Mouse (Mus musculus) forebrain, postnatal 0 days (tissue): ENCODE measurements around the gene Zbtb46. TPM values are rescaled to one million over a fixed set of nuclear protein-coding genes. Genes with fewer than 3 reads are reported as not detected.

Source experiments
- ATAC-seq: fragments of 200-750 bp; cut with Nextera tagmentation; 2 replicates; pipeline ENCODE4 v1.8.0; 2017; ENCODE audit warnings: mild to moderate bottlenecking, moderate library complexity
- DNase-seq: peaks from one replicate; pipeline ENCODE4 v3.0.0-alpha.2; 2015
- H3K27ac ChIP-seq: fragments of 300-500 bp; sonication (generic); 2 replicates; pipeline ENCODE4 v1.5.1; 2014; ENCODE audit warnings: low read depth, mild to moderate bottlenecking, antibody characterized with exemption, low read length, moderate library complexity, mixed read lengths
- H3K27me3 ChIP-seq: fragments of 300-500 bp; sonication (generic); 2 replicates; pipeline ENCODE4 v1.6.1; 2014; ENCODE audit warnings: mild to moderate bottlenecking, low read length, mixed read lengths; ENCODE audit not compliant: insufficient read depth
- H3K36me3 ChIP-seq: fragments of 300-500 bp; sonication (generic); 2 replicates; pipeline ENCODE4 v1.6.1; 2014; ENCODE audit warnings: mild to moderate bottlenecking, moderate library complexity; ENCODE audit not compliant: insufficient read depth
- H3K4me1 ChIP-seq: fragments of 300-500 bp; sonication (generic); 2 replicates; pipeline ENCODE4 v1.6.1; 2014; ENCODE audit warnings: antibody characterized with exemption; ENCODE audit not compliant: insufficient read depth
- H3K4me2 ChIP-seq: fragments of 300-500 bp; sonication (generic); 2 replicates; pipeline ENCODE4 v1.6.1; 2014; ENCODE audit warnings: low read depth, mild to moderate bottlenecking, moderate library complexity
- H3K4me3 ChIP-seq: fragments of 300-500 bp; sonication (generic); 2 replicates; pipeline ENCODE4 v1.5.1; 2014; ENCODE audit warnings: low read depth, low read length, mixed read lengths
- H3K9ac ChIP-seq: fragments of 300-500 bp; sonication (generic); 2 replicates; pipeline ENCODE4 v1.6.1; 2014; ENCODE audit warnings: mild to moderate bottlenecking
- H3K9me3 ChIP-seq: fragments of 300-500 bp; sonication (generic); 2 replicates; pipeline ENCODE4 v1.6.1; 2016; ENCODE audit warnings: low read length
- CTCF ChIP-seq: sonication (generic); IDR thresholded peaks from 2 replicates; pipeline ENCODE4 v1.5.1; 2016; ENCODE audit warnings: antibody characterized with exemption, control low read depth, low read depth
- WGBS: fragments of 180-500 bp; shearing (Covaris S2); extraction: QIAGEN DNeasy Blood & Tissue Kit; methylation state at CpG from one replicate; pipeline ENCODE4 v1.1.7; 2014; 5-methylcytosine and 5-hydroxymethylcytosine counted together
- polyA plus RNA-seq: library from polyadenylated mRNA; unstranded; fragments of >200 nt; fragmentation: Nextera tagmentation; extraction: Ambion mirVana; gene quantifications from 2 replicates; pipeline ENCODE4 v1.2.1, GENCODE M21; 2015
- total RNA-seq: library from RNA; depleted of rRNA; stranded (reverse); fragments of >200 nt; gene quantifications from 2 replicates; pipeline ENCODE4 v1.2.3, GENCODE M21; 2014

Gene Zbtb46
- total and polyA plus RNA-seq, 2 experiments from 2014 or later: 11.0 to 17.7 TPM

DNA sequence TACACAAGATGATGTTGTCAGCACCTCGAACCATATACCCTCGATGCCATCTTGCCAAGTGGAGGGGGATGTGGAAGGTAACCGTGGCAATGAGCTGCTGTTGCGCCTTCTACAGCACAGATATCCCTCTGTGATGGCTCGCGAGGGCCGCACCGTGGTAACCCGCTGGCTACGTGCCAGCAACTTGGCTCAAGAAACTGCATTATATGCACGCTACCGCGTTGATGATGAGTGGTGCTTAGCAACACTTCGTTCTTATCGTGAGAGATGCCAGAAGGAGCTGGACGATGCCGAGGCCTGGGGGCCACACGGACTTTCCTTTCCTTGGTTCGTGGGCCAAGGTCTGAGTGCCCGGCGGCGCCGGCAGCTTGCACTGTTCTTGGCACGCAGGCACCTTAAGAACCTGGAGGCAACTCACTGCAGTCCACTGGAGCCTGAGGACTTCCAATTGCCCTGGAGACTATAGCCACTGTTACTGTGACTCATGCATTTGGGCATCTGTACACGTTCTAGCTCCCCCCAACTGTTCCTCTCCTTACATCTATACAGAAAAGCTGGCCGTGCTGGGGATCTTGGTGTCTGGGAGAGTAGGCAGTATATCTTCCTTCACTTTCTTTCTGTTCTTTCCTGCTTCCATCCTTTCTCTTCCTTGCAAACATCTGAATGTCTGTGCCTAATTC is 35.2 kb upstream of the Zbtb46 start:
- H3K4me3 ChIP-seq: no peak overlapping the region
- TF ChIP-seq CTCF: no peak
- H3K9ac ChIP-seq: no peak overlapping the region
- ATAC-seq (no peak), DNase-seq (no peak)
- WGBS: 64% methylated on average over 26 of the region's 26 CpGs
- H3K4me1 ChIP-seq: peaks cover 5% of the 10 kb centered on the region; the same call in 1 of the 2 replicates
- no peaks in the 10 kb centered on the region for H3K27me3 ChIP-seq
- H3K27ac ChIP-seq: no peak overlapping the region
- H3K4me2 ChIP-seq: no peak overlapping the region
- H3K36me3 ChIP-seq: peaks cover 2% of the 10 kb centered on the region; the same call in 1 of the 2 replicates
- H3K9me3 ChIP-seq: no peaks in the 10 kb centered on the region

GRCm38 (mm10) chr2:181493156-181493927 is 34.1 kb upstream of the Zbtb46 start, which contains the start of gene Abhd16b:
TSS of gene Abhd16b (plus strand) at chr2:181493206.
- H3K9ac ChIP-seq: no peak within 1 kb of the TSS
- no peaks in the 10 kb centered on the region for H3K36me3 ChIP-seq
- TF ChIP-seq CTCF: no peak
- DNase-seq: no peak
- WGBS: 85% methylated on average over 31 of the region's 31 CpGs
- no peaks in the 10 kb centered on the region for H3K9me3 ChIP-seq
- H3K27ac ChIP-seq: no peak within 1 kb of the TSS
- no peaks in the 10 kb centered on the region for H3K27me3 ChIP-seq
- H3K4me1 ChIP-seq: peaks cover 5% of the 10 kb centered on the region; the same call in 1 of the 2 replicates
- no peak within 1 kb of the TSS for H3K4me2 ChIP-seq
- H3K4me3 ChIP-seq: no peak within 1 kb of the TSS
- no peak for ATAC-seq

DNA sequence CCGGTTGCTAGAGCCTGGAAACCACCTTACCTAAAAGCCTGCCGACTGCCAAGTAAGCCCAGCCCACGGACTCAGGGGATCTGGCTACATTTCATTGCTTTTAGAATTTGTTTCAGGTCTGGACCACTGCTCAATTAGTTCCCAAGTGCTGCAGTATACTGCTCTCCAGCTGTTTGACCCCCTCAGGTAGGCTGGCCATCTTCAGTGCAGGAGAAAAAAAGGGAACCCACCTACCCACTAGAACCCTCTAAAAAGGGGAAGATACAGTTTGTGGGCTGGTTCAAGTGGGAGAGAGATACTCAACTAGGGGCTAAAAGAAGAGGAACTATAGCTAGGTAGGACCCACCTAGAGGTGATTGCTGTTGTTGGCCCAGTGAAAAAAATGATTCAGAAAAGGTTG is 33.0 kb upstream of the Zbtb46 start:
- ATAC-seq (no peak), DNase-seq (no peak)
- H3K9ac ChIP-seq: no peak overlapping the region
- H3K4me3 ChIP-seq: no peak overlapping the region
- H3K27ac ChIP-seq: no peak overlapping the region
- H3K9me3 ChIP-seq: no peaks in the 10 kb centered on the region
- no peaks in the 10 kb centered on the region for H3K4me1 ChIP-seq
- H3K36me3 ChIP-seq: no peaks in the 10 kb centered on the region
- TF ChIP-seq CTCF: no peak
- WGBS: 47% methylated on average over 3 of the region's 3 CpGs
- no peaks in the 10 kb centered on the region for H3K27me3 ChIP-seq
- no peak overlapping the region for H3K4me2 ChIP-seq

DNA sequence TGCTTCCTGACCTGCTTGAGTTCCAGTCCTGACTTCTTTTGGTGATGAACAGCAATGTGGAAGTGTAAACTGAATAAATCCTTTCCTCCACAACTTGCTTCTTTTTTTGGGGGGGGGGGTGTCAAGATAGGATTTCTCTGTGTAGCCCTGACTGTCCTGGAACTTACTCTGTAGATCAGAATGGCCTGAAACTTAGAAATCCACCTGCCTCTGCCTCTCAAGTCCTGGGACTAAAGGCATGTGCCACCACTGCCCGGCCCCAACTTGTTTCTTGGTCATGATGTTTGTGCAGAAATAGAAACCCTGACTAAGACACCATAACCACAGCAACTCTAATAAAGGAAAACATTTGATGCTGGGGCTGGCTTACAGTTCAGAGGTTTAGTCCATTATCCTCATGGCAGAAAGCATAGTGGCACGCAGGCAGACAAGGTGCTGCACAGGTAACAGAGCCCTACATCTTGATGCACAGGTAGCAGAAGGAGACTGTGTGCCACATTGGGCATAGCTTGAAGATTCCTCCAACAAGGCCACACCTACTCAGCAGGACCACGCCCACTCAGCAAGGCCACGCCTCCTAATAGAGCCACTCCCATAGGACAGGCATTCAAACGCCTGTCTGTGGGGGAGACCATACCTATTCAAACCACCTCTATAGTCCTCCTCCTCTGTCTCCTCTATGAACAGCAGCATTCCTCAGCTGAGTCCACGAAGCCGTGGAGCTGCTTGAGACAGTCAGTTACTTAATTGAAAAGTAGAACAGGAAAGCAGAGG is 32.4 kb upstream of the Zbtb46 start:
- no peaks in the 10 kb centered on the region for H3K36me3 ChIP-seq
- ATAC-seq: no peak

GRCm38 (mm10) chr2:181487338-181488277 is 28.4 kb upstream of the Zbtb46 start:
- Histone ChIP-seq H3K36me3 (no peaks in the 10 kb centered on the region), H3K9ac (no peak overlapping the region), H3K4me1 (no peaks in the 10 kb centered on the region), H3K9me3 (no peaks in the 10 kb centered on the region), H3K4me2 (no peak overlapping the region), H3K27me3 (no peaks in the 10 kb centered on the region), H3K27ac (no peak overlapping the region), H3K4me3 (no peak overlapping the region)
- DNase-seq: no peak
- 55% methylated on average over 5 of the region's 5 CpGs for WGBS
- ATAC-seq: no peak
- no peak for TF ChIP-seq CTCF

More for the DNA sequence above, 32.4 kb upstream of the Zbtb46 start:
- DNase-seq: no peak
- Histone ChIP-seq H3K27ac (no peak overlapping the region), H3K4me1 (no peaks in the 10 kb centered on the region), H3K9ac (no peak overlapping the region), H3K27me3 (no peaks in the 10 kb centered on the region), H3K9me3 (no peaks in the 10 kb centered on the region), H3K4me2 (no peak overlapping the region), H3K4me3 (no peak overlapping the region)
- no peak for TF ChIP-seq CTCF
- 23% methylated on average over 7 of the region's 7 CpGs for WGBS

DNA sequence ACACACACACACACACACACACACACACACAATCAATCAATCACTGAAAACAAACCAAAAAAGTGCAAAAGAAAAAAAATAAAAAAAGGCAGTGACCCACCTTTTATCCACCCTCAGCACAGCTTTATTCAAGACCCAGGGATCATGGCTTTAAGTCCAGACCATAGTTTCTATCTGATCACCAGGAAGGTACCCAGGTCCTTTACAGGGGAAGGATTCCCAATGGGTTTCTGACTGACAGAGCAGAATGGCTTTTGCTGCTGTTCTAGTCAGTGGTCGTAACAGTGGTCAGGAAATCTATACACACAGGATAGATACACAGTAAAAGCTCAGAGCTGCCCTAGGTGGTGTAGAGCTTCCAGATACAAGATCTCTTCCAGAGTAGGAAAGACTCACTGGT is 26.5 kb upstream of the Zbtb46 start:
- H3K4me2 ChIP-seq: no peak overlapping the region
- H3K9ac ChIP-seq: no peak overlapping the region
- WGBS: 36% methylated on average over 1 of the region's 1 CpGs
- H3K4me3 ChIP-seq: no peak overlapping the region
- no peak for DNase-seq
- no peaks in the 10 kb centered on the region for H3K4me1 ChIP-seq
- H3K9me3 ChIP-seq: no peaks in the 10 kb centered on the region
- no peak for ATAC-seq
- TF ChIP-seq CTCF: no peak
- no peaks in the 10 kb centered on the region for H3K27me3 ChIP-seq
- no peaks in the 10 kb centered on the region for H3K36me3 ChIP-seq
- no peak overlapping the region for H3K27ac ChIP-seq
